Mouse (Mus musculus) brain, embryonic 14.5 days (tissue): ENCODE measurements around the gene Fgf14. TPM values are rescaled to one million over a fixed set of nuclear protein-coding genes. Genes with fewer than 3 reads are reported as not detected.
"Not testable (repeated sequence)": the region's sequence is repeated elsewhere in the genome, so short reads cannot be mapped to it uniquely, and the experiment has no call there.

Experiments
- DNase-seq: peaks from one replicate; pipeline ENCODE4 v3.0.0-alpha.2; 2011; ENCODE audit warnings: low read depth
- CTCF ChIP-seq: fragments of 200-500 bp; IDR thresholded peaks from 2 replicates; pipeline ENCODE4 v1.5.1; 2012; ENCODE audit warnings: inconsistent platforms, mild to moderate bottlenecking, moderate library complexity, borderline replicate concordance; ENCODE audit not compliant: insufficient read depth, insufficient read length; ENCODE audit errors: extremely low read depth
- POLR2A ChIP-seq: fragments of 200-500 bp; IDR thresholded peaks from 2 replicates; pipeline ENCODE4 v1.6.1; 2012; ENCODE audit warnings: mild to moderate bottlenecking, inconsistent platforms, borderline replicate concordance; ENCODE audit not compliant: poor library complexity, insufficient read depth, insufficient read length, severe bottlenecking; ENCODE audit errors: extremely low read depth
- polyA plus RNA-seq: library from polyadenylated mRNA; depleted of rRNA; stranded (reverse); fragments of >200 nt; gene quantifications from 2 replicates; pipeline ENCODE4 v1.2.3, GENCODE M21; 2012

The Fgf14 gene
- polyA plus RNA-seq, 1 experiment: 13.4 TPM

- TF ChIP-seq CTCF (no peak), POLR2A (no peak)
- DNase-seq: no peak
Observed at GRCm38 (mm10) chr14:124605031-124605743, 71.7 kb downstream of the Fgf14 start.

- TF ChIP-seq CTCF (no peak), POLR2A (no peak)
- no peak for DNase-seq
Observed at GRCm38 (mm10) chr14:124576571-124576970, 100.4 kb downstream of the Fgf14 start.

- DNase-seq: peak; percentile 30
- TF ChIP-seq POLR2A (no peak), CTCF (no peak)
Observed at GRCm38 (mm10) chr14:124575130-124575885, 101.6 kb downstream of the Fgf14 start.

- no peak for TF ChIP-seq CTCF
- peak; percentile 12 for DNase-seq
Observed at GRCm38 (mm10) chr14:124566445-124566844, 110.5 kb downstream of the Fgf14 start.

- DNase-seq: peak; percentile 19
- TF ChIP-seq CTCF (no peak), POLR2A (no peak)
Observed at GRCm38 (mm10) chr14:124561544-124561943, 115.4 kb downstream of the Fgf14 start.

GRCm38 (mm10) chr14:124536106-124536505 lies 140.8 kb downstream of the Fgf14 start:
- DNase-seq: no peak
- TF ChIP-seq CTCF (no peak), POLR2A (no peak)

GRCm38 (mm10) chr14:124535376-124535775 lies 141.6 kb downstream of the Fgf14 start:
- DNase-seq: not testable (repeated sequence)

GRCm38 (mm10) chr14:124532051-124532450 lies 144.9 kb downstream of the Fgf14 start:
- no peak for DNase-seq
- no peak for TF ChIP-seq POLR2A
- TF ChIP-seq CTCF: no peak

- no peak for TF ChIP-seq CTCF
- no peak for TF ChIP-seq POLR2A
- DNase-seq: no peak
Observed at GRCm38 (mm10) chr14:124512009-124512408, 164.9 kb downstream of the Fgf14 start.

- TF ChIP-seq POLR2A: no peak
- no peak for TF ChIP-seq CTCF
- no peak for DNase-seq
Observed at GRCm38 (mm10) chr14:124488971-124489370, 188.0 kb downstream of the Fgf14 start.

- TF ChIP-seq POLR2A (no peak), CTCF (no peak)
- no peak for DNase-seq
Observed at GRCm38 (mm10) chr14:124485261-124485660, 191.7 kb downstream of the Fgf14 start.

GRCm38 (mm10) chr14:124474066-124474667 lies 202.8 kb downstream of the Fgf14 start:
- TF ChIP-seq CTCF (no peak), POLR2A (no peak)
- DNase-seq: peak; percentile 8
